Mouse (Mus musculus) liver, embryonic 14.5 days (tissue): ENCODE measurements around the gene Krtap5-1.

Experiments
- CTCF ChIP-seq: IDR thresholded peaks from 2 replicates; pipeline ENCODE4 v1.5.1; 2016; ENCODE audit warnings: antibody characterized with exemption, low read depth, control low read depth
- EP300 ChIP-seq: IDR thresholded peaks from 2 replicates; pipeline ENCODE4 v1.6.1; 2016; ENCODE audit warnings: antibody characterized with exemption, low read depth

DNA sequence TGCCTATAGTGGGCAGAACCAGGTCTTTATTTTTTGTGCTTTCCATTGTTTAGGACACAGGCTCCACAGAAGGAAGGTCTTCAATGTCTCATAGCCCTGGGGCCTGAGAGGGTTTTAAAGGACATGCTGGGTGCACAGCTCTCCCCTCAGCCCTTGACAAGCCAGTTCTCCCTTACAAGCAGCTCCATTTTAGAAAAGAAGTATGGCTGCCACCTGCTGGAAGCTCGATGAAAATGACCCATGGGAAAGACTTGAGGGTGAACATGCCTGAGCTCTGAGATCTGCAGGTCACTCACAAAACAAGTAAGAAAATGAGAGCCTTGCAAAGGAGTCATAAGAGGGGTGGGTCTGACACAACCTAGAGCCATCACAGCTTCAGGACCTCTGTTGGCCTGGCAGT is 47.1 kb downstream of the Krtap5-1 start:
- peak; percentile 37; the same call in 1 of the 2 replicates for TF ChIP-seq CTCF
- TF ChIP-seq EP300 = no peak
